ENCODE assay signal across 8 mouse cellular contexts in genomic region chr5:147399843-147400504, GRCm38 (mm10). TPM values are rescaled to one million over a fixed set of nuclear protein-coding genes. Genes with fewer than 3 reads are reported as not detected.
DNase-seq lines count a peak whose midpoint lies in the region; ATAC-seq and TF ChIP-seq lines count a peak whose summit lies in the region.

TSS of gene Flt3 (minus strand) at chr5:147400489.

- peak within 1 kb of the TSS; percentile 39 for H3K4me3 ChIP-seq in embryonic facial prominence, embryonic 11.5 days (ENCODE audit: low read depth, low read length)
- H3K4me3 ChIP-seq in hindbrain, embryonic 13.5 days, result peak within 1 kb of the TSS; percentile 55
- peak within 1 kb of the TSS; percentile 34 for H3K4me3 ChIP-seq in limb, embryonic 15.5 days
- no peak within 1 kb of the TSS for H3K4me3 ChIP-seq in myocyte

- DNase-seq in frontal cortex, postnatal 36 days (ENCODE audit: low spot score in 2 of 2), result peak; percentile 22 to 24
- no peak for DNase-seq in frontal cortex, postnatal 10 days (ENCODE audit: low spot score in 2 of 2)
- DNase-seq in Patski (ENCODE audit: low read depth, low spot score), result no peak
- DNase-seq in embryonic facial prominence, embryonic 11.5 days (ENCODE audit: low spot score), result peak; percentile 60
- peak; percentile 16 for DNase-seq in testis, postnatal 14 days (ENCODE audit: low spot score)

- WGBS in embryonic facial prominence, embryonic 11.5 days, result 1% methylated on average over 56 of the region's 56 CpGs
- under 1% methylated on average over 51 of the region's 56 CpGs for WGBS in hindbrain, embryonic 13.5 days
- WGBS in limb, embryonic 15.5 days, result under 1% methylated on average over 56 of the region's 56 CpGs

- no peak within 1 kb of the TSS for H3K9ac ChIP-seq in embryonic facial prominence, embryonic 11.5 days (replicated peaks; ENCODE audit: low read length)
- H3K9ac ChIP-seq in hindbrain, embryonic 13.5 days, result peak within 1 kb of the TSS; percentile 70
- H3K9ac ChIP-seq in limb, embryonic 15.5 days, result no peak within 1 kb of the TSS

- peak; percentile 68 for ATAC-seq in Patski
- ATAC-seq in embryonic facial prominence, embryonic 11.5 days (replicated peaks; ENCODE audit: insufficient number of reproducible peaks, low FRiP score, low TSS enrichment, low read depth), result peak; percentile 76
- ATAC-seq in hindbrain, embryonic 13.5 days (ENCODE audit: low FRiP score), result peak; percentile 87
- ATAC-seq in limb, embryonic 15.5 days (ENCODE audit: insufficient number of reproducible peaks, low FRiP score, low TSS enrichment, low read depth), result no peak

- in situ Hi-C loops in Patski (cut with MboI; ENCODE audit: low pct_unique_long_range_greater_than_20kb), result loop anchor here (5.0 to 10.0 kb wide), 2 partner anchors 335 to 447 kb away; no protein-coding TSS in a partner anchor

- H3K4me1 ChIP-seq in embryonic facial prominence, embryonic 11.5 days (ENCODE audit: control insufficient read depth, insufficient read depth, low read length), result no peaks in the 10 kb centered on the region
- peaks cover 16% of the 10 kb centered on the region for H3K4me1 ChIP-seq in hindbrain, embryonic 13.5 days (replicated peaks)
- H3K4me1 ChIP-seq in limb, embryonic 15.5 days, result peaks cover 13% of the 10 kb centered on the region

- no peaks in the 10 kb centered on the region for H3K36me3 ChIP-seq in embryonic facial prominence, embryonic 11.5 days (replicated peaks; ENCODE audit: control insufficient read depth, insufficient read depth, low read depth, low read length)
- H3K36me3 ChIP-seq in hindbrain, embryonic 13.5 days, result no peaks in the 10 kb centered on the region
- no peaks in the 10 kb centered on the region for H3K36me3 ChIP-seq in limb, embryonic 15.5 days
- H3K36me3 ChIP-seq in myocyte (ENCODE audit: control insufficient read depth, insufficient read depth), result no peaks in the 10 kb centered on the region

- POLR2A ChIA-PET in Patski (lab: Charles Lee), result no interaction called here

- CTCF ChIA-PET in Patski (lab: Charles Lee), result no interaction called here

- no peak within 1 kb of the TSS for H3ac ChIP-seq in myocyte (ENCODE audit: control insufficient read depth, insufficient read length)

- peaks cover 16% of the 10 kb centered on the region for H3K27me3 ChIP-seq in Patski
- H3K27me3 ChIP-seq in embryonic facial prominence, embryonic 11.5 days (ENCODE audit: control insufficient read depth, insufficient read depth, low read length), result peaks cover 45% of the 10 kb centered on the region
- H3K27me3 ChIP-seq in hindbrain, embryonic 13.5 days, result peaks cover 52% of the 10 kb centered on the region
- peaks cover 51% of the 10 kb centered on the region for H3K27me3 ChIP-seq in limb, embryonic 15.5 days
- H3K27me3 ChIP-seq in myocyte (ENCODE audit: control insufficient read depth, insufficient read depth, insufficient read length), result peaks cover 15% of the 10 kb centered on the region

- H3K9me3 ChIP-seq in embryonic facial prominence, embryonic 11.5 days (replicated peaks; ENCODE audit: control insufficient read depth, low read length), result no peaks in the 10 kb centered on the region
- no peaks in the 10 kb centered on the region for H3K9me3 ChIP-seq in hindbrain, embryonic 13.5 days
- H3K9me3 ChIP-seq in limb, embryonic 15.5 days, result no peaks in the 10 kb centered on the region

- peak within 1 kb of the TSS; percentile 93 for H3K4me2 ChIP-seq in embryonic facial prominence, embryonic 11.5 days (ENCODE audit: low read depth, low read length)
- H3K4me2 ChIP-seq in hindbrain, embryonic 13.5 days, result peak within 1 kb of the TSS; percentile 97
- H3K4me2 ChIP-seq in limb, embryonic 15.5 days, result peak within 1 kb of the TSS; percentile 60
- H3K4me2 ChIP-seq in myocyte (ENCODE audit: low read depth), result peak within 1 kb of the TSS; percentile 55

- no peak within 1 kb of the TSS for H3K27ac ChIP-seq in embryonic facial prominence, embryonic 11.5 days (replicated peaks; ENCODE audit: low read depth, low read length)
- no peak within 1 kb of the TSS for H3K27ac ChIP-seq in hindbrain, embryonic 13.5 days
- no peak within 1 kb of the TSS for H3K27ac ChIP-seq in limb, embryonic 15.5 days

- TF ChIP-seq POLR2A in myocyte (IDR thresholded peaks at IDR 0.05; ENCODE audit: insufficient read length, low read depth), result no peak

- no peaks in the 10 kb centered on the region for H3K79me2 ChIP-seq in myocyte (ENCODE audit: control insufficient read depth, insufficient read depth)

- TF ChIP-seq CTCF in Patski (IDR thresholded peaks at IDR 0.05), result no peak

TF ChIP-seq in myocyte, 11 proteins besides CTCF, POLR2A, EP300 and RAD21:
- TF ChIP-seq MYOD1 (IDR thresholded peaks at IDR 0.05; ENCODE audit: control insufficient read depth in 1 of 3, insufficient read length in 2 of 3, low read depth in 2 of 3) (no peak), REST (IDR thresholded peaks at IDR 0.05; ENCODE audit: insufficient read depth, insufficient read length) (no peak)

RNA-seq across cellular contexts. Expression of gene Flt3, which starts in this region (rescaled TPM):
- polyA plus RNA-seq in Patski (2021) (0.30 TPM), myocyte (2012; fragmentation: generic; extraction: Trizol) (0.01 TPM)
- polyA plus RNA-seq in embryonic facial prominence, embryonic 11.5 days (2014; fragmentation: Nextera tagmentation; extraction: Ambion mirVana), result 0.27 and 0.31 TPM in 2 replicates
- 0.36 and 0.40 TPM in 2 replicates for polyA plus RNA-seq in hindbrain, embryonic 13.5 days (2015; fragmentation: Nextera tagmentation; extraction: Ambion mirVana)
- 0.14 and 0.27 TPM in 2 replicates for polyA plus RNA-seq in limb, embryonic 15.5 days (2015; fragmentation: Nextera tagmentation; extraction: Ambion mirVana)

Comparison
In these comparisons a context has a peak if more than half of its experiments do, and no peak if none do; other contexts are left out.
1. DNase-seq: peak in frontal cortex, postnatal 36 days (2 of 2) and testis, postnatal 14 days (single experiment); none in frontal cortex, postnatal 10 days (0 of 2) and Patski (single experiment).
2. Peak in ATAC-seq in Patski; RNA of the gene not detected or under 1 TPM.
3. Peak in DNase-seq, ATAC-seq, H3K4me3 ChIP-seq and H3K4me2 ChIP-seq in embryonic facial prominence, embryonic 11.5 days; RNA of the gene not detected or under 1 TPM.
4. Peak in ATAC-seq, H3K4me3 ChIP-seq, H3K9ac ChIP-seq and H3K4me2 ChIP-seq in hindbrain, embryonic 13.5 days; RNA of the gene not detected or under 1 TPM.
5. Peak in every context shown above with its lines, with median percentiles within 50 percentile points of each other: H3K4me2 ChIP-seq.